Mouse (Mus musculus): ENCODE results near the gene Tmem50a.

GRCm38 (mm10) chr4:134853259-134853636 lies 61.6 kb downstream of the Tmem50a start, which contains the start of gene Maco1:
- TF ChIP-seq CTCF (IDR thresholded peaks at IDR 0.05; ENCODE audit: low read depth, low read length) (no peak), POLR2A (IDR thresholded peaks at IDR 0.05; ENCODE audit: insufficient read depth, low read length) (no peak), EP300 (IDR thresholded peaks at IDR 0.05; ENCODE audit: insufficient read depth, low read depth, low read length) (no peak)
